9 mouse cellular contexts compared by ENCODE assay signal in the genomic region with DNA sequence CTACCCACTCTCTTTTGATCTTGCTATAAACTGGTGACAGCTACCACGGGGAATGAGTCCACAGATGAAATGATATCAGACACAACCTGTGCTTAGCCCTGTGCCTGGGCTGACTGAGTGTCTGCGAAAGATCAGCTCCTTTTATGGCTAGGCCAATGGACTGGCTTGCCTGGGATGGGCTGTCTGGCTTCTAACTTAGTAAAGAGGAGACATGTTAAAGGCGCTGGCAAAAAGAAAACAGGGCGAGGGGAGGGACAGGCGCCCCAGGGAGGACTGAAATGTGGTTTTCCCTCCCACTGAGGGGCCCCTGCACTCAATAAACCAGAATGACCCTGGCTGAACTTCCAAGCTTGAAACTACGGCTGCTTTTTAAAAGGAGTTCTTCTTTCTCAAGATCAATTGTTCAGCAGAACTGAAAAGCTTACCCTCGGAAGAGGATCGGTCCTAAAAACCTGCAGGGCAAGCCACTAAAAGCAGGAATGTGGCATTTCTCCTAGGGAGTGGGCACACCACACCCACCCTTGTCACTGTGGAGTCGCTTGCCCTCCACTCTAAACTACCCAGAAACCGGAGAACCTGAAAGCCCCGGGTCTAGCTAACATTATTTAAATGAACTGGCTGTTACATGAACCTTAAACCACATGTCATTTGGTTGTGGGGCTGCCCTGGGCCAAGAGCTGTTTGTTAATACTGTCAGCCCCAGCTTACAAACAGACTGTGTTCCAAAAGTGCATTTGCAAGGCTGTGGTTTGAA. TPM values are rescaled to one million over a fixed set of nuclear protein-coding genes. Genes with fewer than 3 reads are reported as not detected.
A peak's percentile ranks its signal among the peaks of the same experiment; 100 is the strongest.
DNase-seq lines count a peak whose midpoint lies in the region; ATAC-seq lines count a peak whose summit lies in the region.
"Had no signal": no experiment of that assay in that cellular context is flagged by ENCODE, and none has a peak within 500 bp of the region (broad histone marks: within the 10 kb centered on the region; RNA-seq: fewer than 3 reads in every experiment).

No protein-coding gene starts in this region.

- peak overlapping the region; percentile 31 for H3K4me2 ChIP-seq in lung, embryonic 15.5 days
- no peak overlapping the region; the same call in 1 of the 2 replicates for H3K4me2 ChIP-seq in limb, embryonic 11.5 days (ENCODE audit: low read depth, severe bottlenecking)
- no peak overlapping the region; the same call in 1 of the 2 replicates for H3K4me2 ChIP-seq in stomach, embryonic 16.5 days (ENCODE audit: low read depth, low read length)

- H3K4me3 ChIP-seq in lung, embryonic 15.5 days: no peak overlapping the region
- no peak overlapping the region for H3K4me3 ChIP-seq in limb, embryonic 11.5 days (ENCODE audit: low read depth, low read length)
- H3K4me3 ChIP-seq in stomach, embryonic 16.5 days (replicated peaks; ENCODE audit: low read length): no peak overlapping the region

- H3K4me1 ChIP-seq in lung, embryonic 15.5 days: peaks cover 17% of the 10 kb centered on the region
- peaks cover 23% of the 10 kb centered on the region for H3K4me1 ChIP-seq in limb, embryonic 11.5 days (ENCODE audit: control insufficient read depth, insufficient read depth, low read length)
- H3K4me1 ChIP-seq in stomach, embryonic 16.5 days (ENCODE audit: control insufficient read depth, insufficient read depth, low read length): peaks cover 16% of the 10 kb centered on the region

- H3K27ac ChIP-seq in lung, embryonic 15.5 days: peak overlapping the region; percentile 62
- peak overlapping the region; percentile 70 for H3K27ac ChIP-seq in limb, embryonic 11.5 days (replicated peaks; ENCODE audit: low read depth, low read length)
- peak overlapping the region; percentile 65 for H3K27ac ChIP-seq in stomach, embryonic 16.5 days (ENCODE audit: low read length)

- peak; percentile 53; the same call in 1 of the 2 replicates for ATAC-seq in lung, embryonic 15.5 days (ENCODE audit: borderline replicate concordance, extremely low read depth, low FRiP score, low TSS enrichment)
- peak; percentile 74 for ATAC-seq in limb, embryonic 11.5 days (ENCODE audit: insufficient number of reproducible peaks, low FRiP score, low TSS enrichment, low read depth)
- peak; percentile 73; the same call in 1 of the 2 replicates for ATAC-seq in stomach, embryonic 16.5 days (ENCODE audit: insufficient read depth, low FRiP score)

- no peaks in the 10 kb centered on the region for H3K36me3 ChIP-seq in lung, embryonic 15.5 days
- H3K36me3 ChIP-seq in limb, embryonic 11.5 days (ENCODE audit: control insufficient read depth, insufficient read depth, low read length): no peaks in the 10 kb centered on the region
- H3K36me3 ChIP-seq in stomach, embryonic 16.5 days (ENCODE audit: control insufficient read depth, insufficient read depth, low read length): no peaks in the 10 kb centered on the region

- intact Hi-C loops in gastrocnemius, postnatal 14 days (cut with DNase I; ENCODE audit: low total_unique reads): no loop called here

- no peak overlapping the region for H3K9ac ChIP-seq in lung, embryonic 15.5 days
- no peak overlapping the region for H3K9ac ChIP-seq in limb, embryonic 11.5 days (ENCODE audit: low read length)
- H3K9ac ChIP-seq in stomach, embryonic 16.5 days (ENCODE audit: low read length): 0 out of 2 replicates have a peak overlapping the region, but pooled peaks have one; percentile 27

- DNase-seq in gastrocnemius, postnatal 14 days: peak; percentile 17
- no peak for DNase-seq in gastrocnemius, adult 18-20 months (ENCODE audit: low spot score)
- DNase-seq in lung, postnatal 36 days: no peak
- peak; percentile 60 for DNase-seq in limb, embryonic 11.5 days (ENCODE audit: low spot score)
- no peak for DNase-seq in adrenal gland, postnatal 4 days (ENCODE audit: low spot score in 2 of 2)
- no peak for DNase-seq in cerebellum, postnatal 14 days
- DNase-seq: kidney, postnatal 25 days had no signal

- peaks cover 6% of the 10 kb centered on the region; the same call in 1 of the 2 replicates for H3K27me3 ChIP-seq in lung, embryonic 15.5 days
- no peaks in the 10 kb centered on the region for H3K27me3 ChIP-seq in limb, embryonic 11.5 days (ENCODE audit: control insufficient read depth, insufficient read depth, low read length)
- H3K27me3 ChIP-seq in stomach, embryonic 16.5 days (ENCODE audit: control insufficient read depth, insufficient read depth, low read length): no peaks in the 10 kb centered on the region

- H3K9me3 ChIP-seq in lung, embryonic 15.5 days: no peaks in the 10 kb centered on the region
- H3K9me3 ChIP-seq in limb, embryonic 11.5 days (ENCODE audit: control insufficient read depth, low read length): no peaks in the 10 kb centered on the region
- H3K9me3 ChIP-seq in stomach, embryonic 16.5 days (replicated peaks; ENCODE audit: control insufficient read depth, low read length): no peaks in the 10 kb centered on the region

- WGBS in lung, embryonic 15.5 days: 16% methylated on average over 11 of the region's 11 CpGs
- WGBS in limb, embryonic 11.5 days: 3% methylated on average over 11 of the region's 11 CpGs
- WGBS in stomach, embryonic 16.5 days: 14% methylated on average over 11 of the region's 11 CpGs

RNA-seq across cellular contexts. Expression of gene Sfrp2, which starts 17.8 kb away (rescaled TPM):
- total RNA-seq in gastrocnemius, postnatal 14 days (2021): 10 to 100 TPM in 1 of 2 experiments, 1 to 10 TPM in 1; 8.8 to 14.3 TPM
- 1 to 10 TPM; 1.4 to 3.0 TPM for total RNA-seq in gastrocnemius, adult 18-20 months (2021)
- 85.4 and 86.6 TPM in 2 replicates for polyA plus RNA-seq in lung, embryonic 15.5 days (2015; fragmentation: Nextera tagmentation; extraction: Ambion mirVana)
- 157 and 162 TPM in 2 replicates for polyA plus RNA-seq in limb, embryonic 11.5 days (2014; fragmentation: Nextera tagmentation; extraction: Ambion mirVana)
- polyA plus RNA-seq in stomach, embryonic 16.5 days (2015; fragmentation: Nextera tagmentation; extraction: Ambion mirVana): 129 and 137 TPM in 2 replicates
- total RNA-seq in adrenal gland, postnatal 4 days (2021): 10 to 100 TPM; 17.7 to 31.4 TPM

RNA-seq across cellular contexts. Expression of gene Tlr2, which starts 57.7 kb away (rescaled TPM):
- total RNA-seq in gastrocnemius, postnatal 14 days (2021): 1 to 10 TPM; 1.4 TPM
- under 1 TPM; 0.27 to 0.55 TPM for total RNA-seq in gastrocnemius, adult 18-20 months (2021)
- polyA plus RNA-seq in lung, embryonic 15.5 days (2015; fragmentation: Nextera tagmentation; extraction: Ambion mirVana): 3.5 and 3.9 TPM in 2 replicates
- polyA plus RNA-seq in limb, embryonic 11.5 days (2014; fragmentation: Nextera tagmentation; extraction: Ambion mirVana): 2.1 and 2.4 TPM in 2 replicates
- polyA plus RNA-seq in stomach, embryonic 16.5 days (2015; fragmentation: Nextera tagmentation; extraction: Ambion mirVana): 5.9 and 6.3 TPM in 2 replicates
- total RNA-seq in adrenal gland, postnatal 4 days (2021): 1 to 10 TPM; 3.4 to 3.8 TPM

Comparison
In these comparisons a context has a peak if more than half of its experiments do, and no peak if none do; other contexts are left out.
1. DNase-seq: peak in gastrocnemius, postnatal 14 days (single experiment) and limb, embryonic 11.5 days (single experiment); none in gastrocnemius, adult 18-20 months (single experiment), lung, postnatal 36 days (single experiment), adrenal gland, postnatal 4 days (0 of 2) and cerebellum, postnatal 14 days (0 of 2).
2. Peak in every context shown above with its lines, with median percentiles within 50 percentile points of each other: ATAC-seq and H3K27ac ChIP-seq.